Mouse (Mus musculus) retina, postnatal 7 days (tissue): Measurements from ENCODE around the gene Id3.
A peak's percentile ranks its signal among the peaks of the same experiment; 100 is the strongest.

Source experiments
- DNase-seq: peaks from one replicate; pipeline ENCODE4 v3.0.0-alpha.2; 2012; ENCODE audit warnings: low read depth, low spot score

The Id3 gene

GRCm38 (mm10) chr4:136123792-136124161, 19.5 kb upstream of the Id3 start:
- DNase-seq = no peak

GRCm38 (mm10) chr4:136124581-136124980, 18.7 kb upstream of the Id3 start:
- DNase-seq = no peak

GRCm38 (mm10) chr4:136125458-136125857, 17.8 kb upstream of the Id3 start:
- DNase-seq = no peak

GRCm38 (mm10) chr4:136126019-136126418, 17.3 kb upstream of the Id3 start:
- no peak for DNase-seq

- DNase-seq = no peak
These were observed 15.6 kb upstream of the Id3 start for GRCm38 (mm10) chr4:136127670-136128069.

- no peak for DNase-seq
These were observed 13.5 kb upstream of the Id3 start for GRCm38 (mm10) chr4:136129842-136130241.

- DNase-seq = no peak
These were observed 9.5 kb upstream of the Id3 start for GRCm38 (mm10) chr4:136133801-136134200.

GRCm38 (mm10) chr4:136134418-136134977, 8.8 kb upstream of the Id3 start:
- no peak for DNase-seq

GRCm38 (mm10) chr4:136134978-136135873, 8.1 kb upstream of the Id3 start:
- peak; percentile 59 for DNase-seq

- DNase-seq = no peak
These were observed 7.2 kb upstream of the Id3 start for GRCm38 (mm10) chr4:136135874-136136728.

GRCm38 (mm10) chr4:136139326-136140110, 3.8 kb upstream of the Id3 start:
- no peak for DNase-seq

- peak; percentile 71 for DNase-seq
These were observed 2.7 kb upstream of the Id3 start for GRCm38 (mm10) chr4:136140327-136141250.

- no peak for DNase-seq
These were observed 767 bp upstream of the Id3 start for GRCm38 (mm10) chr4:136142267-136143192.

GRCm38 (mm10) chr4:136144126-136144926, 1.0 kb downstream of the Id3 start:
- no peak for DNase-seq

- no peak for DNase-seq
These were observed 1.6 kb downstream of the Id3 start for GRCm38 (mm10) chr4:136144927-136145292.

- no peak for DNase-seq
These were observed 2.1 kb downstream of the Id3 start for GRCm38 (mm10) chr4:136145362-136145885.

- no peak for DNase-seq
These were observed 2.9 kb downstream of the Id3 start for GRCm38 (mm10) chr4:136145991-136146711.
